Mouse (Mus musculus) cerebellum, postnatal 25 days (tissue): ENCODE measurements around the gene Tcam1.
"Not testable (repeated sequence)": the region's sequence is repeated elsewhere in the genome, so short reads cannot be mapped to it uniquely, and the experiment has no call there.

Experiments
- DNase-seq, 2 experiments: peaks; one replicate each; pipeline ENCODE4 v3.0.0; 2021; ENCODE audit warnings: mixed read lengths in 2 of 2

Tcam1 gene

DNA sequence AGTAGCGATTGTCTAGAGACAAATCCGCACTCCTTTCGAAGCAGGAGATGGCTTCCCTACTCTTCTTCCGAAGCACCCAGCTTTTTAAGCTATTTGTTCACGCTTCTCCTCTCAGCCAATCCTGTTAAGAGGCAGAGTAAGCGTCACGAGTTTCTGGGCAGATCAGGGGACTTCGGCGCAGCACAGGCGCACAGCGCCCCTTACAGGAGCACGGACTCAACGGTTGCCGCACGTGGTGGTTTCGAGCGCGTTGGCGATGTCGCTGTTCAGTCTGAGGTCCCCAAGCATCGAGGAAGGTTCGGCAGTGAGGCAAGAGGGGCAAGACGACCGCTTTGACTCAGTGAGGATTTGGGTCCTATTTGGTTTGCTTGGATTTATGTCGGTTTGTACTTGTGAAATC is at the start of gene Tcam1:
Gene Tcam1 (plus strand): TSS at position 219 of the 400 bp plus-strand sequence.
- peak; percentile 96 to 97 for DNase-seq

DNA sequence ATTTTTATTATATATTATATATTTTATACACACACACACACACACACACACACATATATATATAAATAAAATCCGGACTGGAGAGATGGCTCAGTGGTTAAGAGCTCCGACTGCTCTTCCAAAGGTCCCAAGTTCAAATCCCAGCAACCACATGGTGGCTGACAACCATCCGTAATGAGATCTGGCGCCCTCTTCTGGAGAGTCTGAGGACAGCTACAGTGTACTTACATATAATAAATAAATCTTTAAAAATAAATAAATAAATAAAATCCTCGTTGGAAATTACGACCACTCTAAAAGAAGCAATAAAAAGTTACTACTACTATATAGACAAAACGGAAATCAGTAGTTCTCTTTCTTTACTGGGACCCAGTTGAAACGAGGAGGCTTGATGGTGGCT is 42.5 kb upstream of the Tcam1 start:
- DNase-seq, result not testable (repeated sequence)

DNA sequence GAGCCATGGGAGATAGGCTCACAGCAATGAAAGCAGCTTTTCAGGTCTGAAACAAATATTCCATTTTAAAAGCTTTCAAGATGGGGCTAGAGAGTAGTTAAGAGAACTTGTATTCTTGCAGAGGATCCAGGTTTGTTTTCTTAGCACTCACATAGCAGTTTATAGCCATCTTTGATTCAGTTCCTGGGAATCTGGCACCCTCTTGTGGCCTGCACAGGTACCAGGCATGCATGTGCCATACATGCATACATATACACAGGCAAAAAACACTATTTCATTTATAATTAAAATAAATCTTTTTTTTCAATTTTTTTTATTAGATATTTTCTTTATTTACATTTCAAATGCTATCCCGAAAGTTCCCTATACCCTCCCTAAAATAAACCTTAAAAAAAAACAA is 29.6 kb upstream of the Tcam1 start:
- DNase-seq, result peak in 1 of 2 experiments; percentile 31

DNA sequence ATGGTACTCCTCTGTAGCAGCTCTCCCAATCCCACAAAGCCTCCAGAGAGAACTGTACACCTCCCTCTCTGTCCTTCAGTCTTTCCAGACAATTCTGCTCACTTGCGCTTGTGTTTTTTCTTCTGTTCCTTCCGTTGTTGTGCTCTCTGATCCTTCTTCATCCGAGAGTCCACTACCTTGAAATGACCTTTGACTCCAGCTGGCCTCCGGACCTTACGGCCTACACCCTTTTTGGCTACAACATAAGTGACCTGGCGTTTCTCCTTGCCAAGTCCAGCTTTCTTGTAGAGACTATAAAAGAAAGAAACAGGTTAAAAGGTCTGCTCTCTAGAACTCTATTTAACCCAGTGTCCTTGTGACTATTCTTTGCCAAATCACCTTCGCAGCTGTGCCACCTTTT is 27.1 kb upstream of the Tcam1 start:
- no peak for DNase-seq

DNA sequence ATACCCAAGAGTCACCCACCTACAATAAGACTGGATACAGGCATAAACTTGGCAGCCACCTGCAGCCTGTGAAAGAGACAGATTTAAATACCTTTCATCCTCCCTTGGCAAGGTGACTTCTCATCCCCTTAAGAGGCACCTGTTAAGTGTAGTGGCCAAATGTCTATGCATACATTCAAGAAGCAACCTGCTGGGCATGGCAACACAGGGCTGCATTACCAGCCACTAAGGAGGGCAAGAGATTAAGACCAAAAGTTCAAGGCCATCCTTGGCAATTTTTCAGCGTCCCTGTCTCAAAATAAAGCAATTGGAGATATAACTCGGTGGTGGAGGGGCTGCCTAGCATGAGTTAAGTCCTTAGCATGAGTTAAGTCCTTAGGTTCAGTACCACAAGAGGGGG is 21.7 kb upstream of the Tcam1 start:
- peak in 1 of 2 experiments; percentile 8 for DNase-seq

DNA sequence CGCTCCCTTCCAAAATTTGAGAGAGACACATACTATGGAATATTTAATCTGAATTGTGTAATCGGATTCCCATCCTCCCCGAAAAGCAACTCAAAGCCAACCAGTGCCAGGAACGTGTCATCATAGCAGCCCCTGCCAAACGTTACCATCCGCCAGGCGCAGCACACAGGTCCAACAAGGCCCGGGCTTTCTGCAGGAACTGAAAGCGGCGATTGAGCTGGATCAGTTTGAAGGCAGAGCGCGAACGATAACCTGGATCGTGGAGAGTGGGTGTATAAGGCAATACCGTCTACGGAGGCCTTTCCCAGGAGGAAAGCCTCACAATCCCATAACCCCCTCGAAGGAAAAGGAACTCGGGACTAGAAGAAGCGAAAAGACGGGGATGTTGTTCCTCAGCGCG is 21.3 kb upstream of the Tcam1 start:
- DNase-seq, result peak in 1 of 2 experiments; percentile 33

DNA sequence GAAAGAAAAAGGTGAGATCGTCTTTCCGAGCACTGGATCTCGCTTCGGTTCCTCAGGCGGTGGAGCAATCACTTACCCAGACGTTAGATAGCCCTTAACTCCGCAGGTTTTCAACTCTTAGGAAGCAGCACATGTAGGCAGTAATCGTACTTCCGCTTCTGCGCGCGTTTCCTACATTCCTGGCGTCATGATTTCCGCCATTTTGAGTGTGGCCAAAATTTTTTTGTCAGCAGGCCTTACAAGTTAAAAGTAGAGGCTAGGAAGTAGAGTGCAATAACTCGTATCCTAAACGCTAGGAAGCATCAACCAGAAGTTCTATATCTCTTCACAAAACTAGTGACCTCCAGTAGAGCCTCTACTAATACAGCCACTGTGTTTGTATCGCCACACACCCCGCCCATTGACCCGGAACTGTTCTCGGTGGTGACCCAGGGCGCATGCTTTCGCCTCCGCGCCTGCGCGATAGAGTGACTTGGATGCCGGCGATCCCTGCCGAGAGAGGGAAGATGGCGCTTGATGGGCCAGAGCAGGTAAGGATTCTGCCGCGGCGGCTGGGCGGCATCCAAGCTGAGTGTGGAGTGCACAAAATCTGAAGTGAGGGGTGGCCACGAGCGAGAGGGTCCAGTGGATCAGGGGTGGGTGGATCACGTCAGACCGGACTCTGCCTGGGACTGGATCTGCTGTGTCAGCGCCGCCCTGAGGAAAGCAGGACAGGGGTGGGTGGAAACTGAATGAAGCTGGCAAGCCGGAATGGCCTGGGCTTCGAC is 20.6 kb upstream of the Tcam1 start, which contains the start of the genes Ftsj3 and Psmc5:
Gene Ftsj3 (minus strand): TSS at position 395 of the 767 bp plus-strand sequence.
Gene Psmc5 (plus strand): TSS at position 470 of the 767 bp plus-strand sequence.
- DNase-seq, result peak; percentile 98 to 99

DNA sequence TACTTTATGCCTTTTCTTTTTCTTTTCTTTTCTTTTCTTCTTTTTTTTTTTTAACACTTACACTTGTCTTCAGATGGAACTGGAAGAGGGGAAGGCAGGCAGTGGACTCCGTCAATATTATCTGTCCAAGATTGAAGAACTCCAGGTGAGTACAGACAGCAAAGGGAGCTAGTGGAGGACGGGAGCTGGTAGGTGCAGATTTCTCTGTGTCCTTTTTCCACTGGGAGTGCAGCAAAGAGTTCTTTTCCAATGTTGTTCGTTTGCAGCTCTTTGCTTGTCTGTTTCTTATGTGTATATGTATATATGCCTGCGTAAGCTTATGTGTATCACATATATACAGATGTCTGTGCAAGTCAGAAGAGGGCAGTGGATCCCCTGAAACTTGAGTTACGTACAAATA is 19.7 kb upstream of the Tcam1 start:
- peak; percentile 42 to 70 for DNase-seq

DNA sequence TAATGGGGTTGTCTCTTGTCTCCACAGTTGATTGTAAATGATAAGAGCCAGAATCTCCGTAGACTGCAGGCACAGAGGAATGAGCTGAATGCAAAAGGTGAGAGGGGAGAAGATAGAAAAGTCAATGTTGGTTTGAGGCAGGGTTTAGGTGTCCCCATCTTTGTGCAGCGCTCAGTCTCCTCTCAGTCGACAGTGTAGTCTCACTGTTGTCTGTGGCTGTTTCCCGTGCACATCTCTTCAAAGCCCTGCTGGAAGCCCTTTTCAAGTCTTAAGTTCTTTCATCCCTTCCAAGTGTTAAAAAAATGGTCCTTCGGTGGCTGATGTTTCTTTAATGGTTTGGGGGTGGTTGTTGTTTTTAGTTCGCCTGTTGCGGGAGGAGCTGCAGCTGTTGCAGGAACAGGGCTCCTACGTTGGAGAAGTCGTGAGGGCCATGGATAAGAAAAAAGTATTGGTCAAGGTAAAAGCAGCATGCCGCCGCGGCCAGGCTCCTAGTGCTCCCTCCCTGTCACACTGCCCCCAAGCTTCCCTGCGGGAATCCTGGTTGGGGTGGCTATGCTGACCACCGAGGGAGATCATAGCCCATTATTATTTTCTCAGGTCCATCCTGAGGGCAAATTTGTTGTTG is 15.5 kb upstream of the Tcam1 start:
- peak in 1 of 2 experiments; percentile 15 for DNase-seq

DNA sequence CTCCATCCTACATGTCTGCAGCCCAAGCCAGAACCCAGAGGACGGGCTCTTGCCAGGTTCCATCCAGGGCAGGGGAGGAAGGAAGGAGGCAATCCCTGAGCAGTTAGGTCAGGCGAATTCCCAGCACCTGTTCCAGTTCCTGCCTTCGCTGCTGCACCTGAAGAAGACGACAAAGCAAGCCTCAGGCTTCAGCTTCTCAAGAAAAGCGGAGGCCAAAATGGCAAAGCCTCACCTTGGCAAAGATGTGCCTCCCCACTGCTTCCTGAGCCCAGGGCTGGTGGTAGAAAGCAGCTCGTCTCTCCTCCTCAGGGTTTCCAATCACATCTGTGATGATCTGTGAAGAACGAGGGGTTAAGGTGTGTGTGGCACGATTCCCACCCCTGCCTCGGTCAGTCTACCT is 12.5 kb upstream of the Tcam1 start:
- peak; percentile 56 to 59 for DNase-seq

DNA sequence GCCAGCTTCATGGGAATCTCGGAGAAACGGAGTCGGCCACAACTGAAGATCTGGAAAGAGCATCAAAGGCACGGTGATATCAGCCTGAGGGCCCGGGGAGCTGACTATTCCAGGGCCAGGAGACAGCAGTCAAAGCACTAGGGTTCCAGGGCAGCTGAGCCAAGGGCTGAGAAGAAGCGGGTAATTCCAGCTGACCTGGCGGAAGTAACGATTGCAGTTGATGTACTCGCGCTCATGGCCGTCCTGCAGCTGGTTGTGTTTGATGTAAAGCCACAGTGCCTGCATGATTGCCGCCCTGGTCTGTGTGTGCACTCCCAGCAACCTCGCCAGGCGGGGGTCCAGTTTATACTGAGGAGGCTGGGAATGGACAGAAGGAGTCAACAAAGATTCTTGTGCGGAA is 11.5 kb upstream of the Tcam1 start:
- DNase-seq, result peak; percentile 49 to 50

DNA sequence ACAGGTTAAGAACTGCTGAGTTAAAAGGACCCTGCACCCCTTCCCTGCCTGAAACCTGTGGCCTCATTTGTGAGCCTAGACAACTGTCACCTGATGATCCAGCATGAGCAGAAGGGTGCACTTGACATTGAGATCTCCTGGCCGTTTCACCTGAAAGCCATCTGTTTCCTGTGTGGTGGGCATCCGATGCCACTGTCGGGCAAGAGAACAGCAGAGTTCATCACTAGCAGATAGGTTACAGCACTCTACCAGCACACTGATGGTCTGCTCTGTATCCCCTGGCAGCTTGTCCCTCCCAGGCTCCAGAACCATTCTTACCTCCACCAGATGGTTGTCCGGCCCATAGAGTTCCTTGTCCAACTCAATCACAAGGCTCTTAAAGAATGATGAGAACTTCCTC is 10.9 kb upstream of the Tcam1 start:
- peak; percentile 41 to 48 for DNase-seq

DNA sequence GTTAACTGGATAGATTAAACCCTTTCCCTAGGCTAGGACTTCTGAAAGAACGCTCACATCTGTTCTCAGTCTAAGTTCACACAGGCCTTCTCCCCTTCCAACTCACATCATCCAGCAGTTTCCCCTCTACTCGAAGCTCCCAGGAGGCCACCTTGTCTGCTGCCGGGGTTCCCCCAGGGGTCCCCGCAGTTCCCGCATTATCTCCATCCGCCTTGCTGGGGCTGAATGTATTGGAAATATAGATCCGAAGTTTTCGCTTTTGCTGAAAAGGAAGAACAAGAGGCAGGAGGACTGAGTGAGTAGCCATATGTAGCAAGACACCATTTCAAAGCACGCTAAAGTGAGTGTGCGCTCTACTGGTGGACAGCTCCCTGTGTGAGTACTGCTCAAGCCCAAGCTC is 10.0 kb upstream of the Tcam1 start:
- DNase-seq, result peak in 1 of 2 experiments; percentile 37

DNA sequence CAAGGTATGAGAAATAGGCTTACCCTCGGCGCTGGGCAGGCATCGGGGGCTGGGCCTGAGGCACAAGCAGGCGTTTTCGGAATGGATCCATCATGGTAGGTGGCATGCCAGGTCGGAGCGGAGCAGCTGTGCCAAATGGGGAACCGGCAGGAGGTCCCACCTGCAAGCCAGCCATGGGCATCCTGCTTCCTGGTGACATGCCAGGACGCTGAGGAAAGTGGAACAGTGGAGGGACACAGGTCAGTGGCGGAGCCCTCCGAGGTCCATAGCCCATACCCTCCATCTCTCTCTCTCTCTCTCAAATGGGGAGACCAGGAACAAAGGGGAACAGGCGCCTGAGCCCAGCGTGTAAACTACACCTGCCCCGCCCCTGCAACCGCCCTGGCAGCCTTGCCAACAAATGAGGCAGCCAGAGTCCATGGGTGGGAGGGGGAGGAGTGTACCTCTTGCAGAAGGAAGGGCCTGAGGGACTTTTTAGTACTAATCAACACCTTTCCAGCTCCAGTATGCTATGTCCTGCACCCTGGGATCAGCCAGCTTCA is 9.1 kb upstream of the Tcam1 start:
- peak; percentile 97 for DNase-seq

DNA sequence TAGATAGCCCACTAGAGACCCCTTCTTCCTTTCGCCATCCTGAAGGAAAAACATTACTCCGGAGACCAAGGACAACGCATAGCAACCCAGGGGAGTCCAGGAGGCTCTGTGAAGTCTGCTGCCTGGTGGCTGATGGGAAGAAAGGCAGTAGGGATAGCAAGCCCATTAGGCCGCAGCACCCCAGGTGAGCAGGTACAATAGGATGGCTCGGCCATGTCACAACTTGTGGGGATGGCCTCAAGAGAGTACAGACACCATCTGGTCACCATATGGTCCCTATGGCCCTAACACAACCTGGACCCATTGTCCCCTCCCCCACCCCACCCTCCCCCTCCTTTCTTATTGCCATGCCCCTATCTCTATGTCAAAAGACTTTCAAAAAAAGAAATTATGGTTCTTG is 8.6 kb upstream of the Tcam1 start:
- DNase-seq, result peak; percentile 79 to 80

DNA sequence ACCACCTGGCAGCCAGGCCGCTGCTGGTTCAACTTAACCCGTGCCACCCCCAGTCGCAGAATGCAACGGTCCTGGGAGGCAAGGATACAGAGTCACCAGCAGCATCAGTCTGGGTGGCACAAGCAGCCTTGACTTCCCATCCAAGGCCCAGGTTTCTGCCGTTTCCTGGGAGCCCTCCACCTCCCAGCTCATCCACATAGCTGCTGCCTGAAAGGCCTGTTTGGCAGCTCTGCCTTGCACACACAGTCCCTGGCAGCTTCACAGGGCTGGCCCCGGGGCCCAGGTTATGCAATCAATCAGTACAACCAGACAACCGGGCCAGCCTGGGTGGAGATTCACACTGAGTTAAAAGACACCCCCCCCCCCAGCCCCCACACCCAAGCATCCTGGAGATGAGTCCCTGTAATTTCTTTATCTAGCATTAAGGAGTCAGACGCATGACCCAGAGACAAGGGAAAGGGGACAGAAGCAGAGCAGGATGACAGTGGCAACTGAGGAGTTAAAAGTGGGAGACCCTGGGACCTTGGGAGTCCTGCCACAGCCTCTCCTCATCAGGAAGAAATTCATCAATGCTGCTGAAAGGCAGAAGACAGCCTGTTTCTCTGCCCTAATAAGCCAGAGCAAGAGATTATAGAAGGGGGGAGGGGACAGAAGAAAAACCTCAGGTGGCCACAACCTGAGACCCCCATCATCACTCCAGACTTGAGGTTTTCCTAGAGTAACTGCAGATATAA is 8.0 kb upstream of the Tcam1 start:
- DNase-seq, result peak; percentile 91 to 94

DNA sequence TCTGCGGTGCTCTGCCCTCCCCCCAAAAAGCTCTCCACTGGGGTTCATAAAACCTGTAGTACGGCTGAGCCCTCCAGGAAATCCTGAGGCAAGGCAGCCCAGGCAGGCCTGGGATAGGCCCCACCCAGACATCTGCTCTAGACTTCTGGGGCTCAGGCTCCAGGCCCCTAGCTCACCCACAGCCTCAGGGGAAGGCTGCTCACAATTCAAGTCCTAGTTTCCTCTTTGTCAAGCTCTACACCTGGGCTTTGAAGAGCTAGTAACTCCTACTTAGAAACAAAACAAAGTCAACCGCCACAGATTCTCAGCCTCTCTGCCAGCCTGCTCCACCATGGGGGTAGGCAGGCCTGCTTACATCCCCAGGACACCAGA is 7.4 kb upstream of the Tcam1 start:
- DNase-seq, result peak; percentile 69 to 73

DNA sequence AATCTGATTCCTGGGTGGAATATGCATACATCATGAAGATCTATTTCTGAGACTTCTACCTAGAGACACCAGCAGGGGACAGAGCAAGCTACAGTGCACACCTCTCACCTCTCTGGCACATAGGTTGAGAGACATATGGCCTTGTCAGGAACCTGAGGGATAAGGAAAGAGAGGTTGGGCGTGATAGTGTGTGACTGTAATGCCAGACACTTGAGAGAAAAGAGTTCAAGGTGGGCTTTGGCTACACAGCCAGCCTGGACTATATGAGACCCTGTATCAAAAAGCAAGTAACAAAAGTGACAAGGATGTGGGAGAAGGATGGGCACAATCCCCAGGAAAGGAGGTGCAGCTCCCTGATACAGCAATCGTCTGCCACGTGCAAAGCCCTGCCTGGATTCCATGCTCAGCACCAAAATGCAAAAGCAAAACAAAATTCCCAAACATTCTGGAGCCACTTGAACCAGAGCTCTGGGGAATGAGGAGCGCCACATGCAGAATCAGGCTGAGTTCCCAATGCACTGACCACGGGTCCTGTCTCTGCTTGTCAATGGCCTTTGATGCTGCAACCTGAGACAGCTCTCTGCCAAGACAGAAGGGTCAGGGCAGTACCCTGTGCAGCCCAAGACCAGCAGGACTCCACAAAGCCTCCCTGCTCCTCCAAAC is 5.2 kb upstream of the Tcam1 start:
- DNase-seq, result peak; percentile 62 to 71

DNA sequence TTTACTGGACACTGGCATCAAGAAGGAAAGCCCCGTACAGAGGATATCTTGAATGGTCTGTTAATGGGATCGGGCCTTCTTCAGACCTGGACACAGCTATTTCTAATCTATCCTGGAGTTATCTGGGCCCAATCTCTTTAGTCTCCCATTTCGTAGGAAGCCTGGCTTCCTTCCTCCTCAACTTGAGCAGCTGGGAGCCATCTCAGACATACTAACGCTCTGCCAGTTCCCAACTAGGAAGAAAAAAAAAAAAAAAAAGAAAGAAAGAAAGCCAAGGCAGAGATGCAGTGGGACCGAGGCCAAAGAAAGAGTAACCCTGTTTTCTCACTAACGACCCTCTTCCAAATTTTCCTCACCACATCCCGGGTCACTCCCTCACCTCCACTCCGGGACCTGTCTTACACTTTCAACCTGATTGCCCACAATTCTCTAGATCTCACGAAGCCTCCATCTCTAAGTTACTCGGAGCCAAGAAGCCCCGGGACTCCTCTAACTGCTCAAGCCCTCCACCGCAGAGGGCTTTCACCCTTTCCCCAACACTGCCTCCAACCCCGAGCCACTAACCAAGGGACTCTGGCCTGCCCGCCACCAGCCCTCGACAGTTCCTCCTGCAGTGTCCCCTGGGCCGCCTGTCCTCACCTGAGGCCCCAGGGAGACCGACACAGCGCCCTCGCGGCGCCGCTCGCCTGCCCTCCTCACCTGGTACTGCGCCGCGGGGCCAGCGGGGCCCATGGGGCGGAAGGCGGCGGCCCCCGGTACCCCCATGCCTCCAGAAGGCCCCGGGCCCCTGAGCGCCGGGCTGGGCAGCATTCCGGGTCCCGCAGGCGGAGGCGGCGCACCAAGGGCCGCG is 4.5 kb upstream of the Tcam1 start:
- DNase-seq, result no peak

DNA sequence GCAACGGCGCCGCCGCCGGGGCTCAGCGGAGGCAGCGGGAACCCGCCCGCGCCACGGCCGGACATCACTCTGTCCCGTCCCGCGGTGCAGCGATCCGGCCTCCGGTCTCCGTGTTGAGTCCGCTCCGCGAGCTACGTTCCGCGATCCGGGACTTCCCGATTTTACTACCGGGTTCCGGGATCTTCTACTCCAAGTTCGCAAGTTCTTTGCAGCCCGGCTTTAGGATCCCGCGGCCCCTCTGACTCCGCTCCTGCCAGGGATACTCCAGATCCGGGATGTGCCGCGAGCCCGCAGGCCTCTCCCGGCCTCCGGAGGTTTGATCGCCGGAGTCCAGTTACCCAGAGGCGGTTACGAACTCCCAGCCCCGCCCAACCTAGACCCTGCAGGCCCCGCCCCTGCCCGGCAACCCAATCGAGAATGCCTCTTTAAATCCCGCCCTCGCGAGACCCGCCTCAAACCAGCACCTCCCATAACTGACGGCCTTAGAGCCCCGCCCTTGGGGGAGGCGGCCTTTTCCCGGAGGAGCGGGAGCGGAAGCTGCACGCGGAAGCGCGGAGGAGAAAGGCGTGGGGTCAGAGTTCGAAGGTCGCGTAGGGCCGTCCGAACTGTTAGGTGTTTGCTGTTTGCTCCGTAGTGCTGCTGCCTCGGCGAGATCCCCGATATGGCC is 3.7 kb upstream of the Tcam1 start, which contains the start of gene Smarcd2:
Gene Smarcd2 (minus strand): TSS at position 329 of the 667 bp plus-strand sequence.
- peak; percentile 99 for DNase-seq

DNA sequence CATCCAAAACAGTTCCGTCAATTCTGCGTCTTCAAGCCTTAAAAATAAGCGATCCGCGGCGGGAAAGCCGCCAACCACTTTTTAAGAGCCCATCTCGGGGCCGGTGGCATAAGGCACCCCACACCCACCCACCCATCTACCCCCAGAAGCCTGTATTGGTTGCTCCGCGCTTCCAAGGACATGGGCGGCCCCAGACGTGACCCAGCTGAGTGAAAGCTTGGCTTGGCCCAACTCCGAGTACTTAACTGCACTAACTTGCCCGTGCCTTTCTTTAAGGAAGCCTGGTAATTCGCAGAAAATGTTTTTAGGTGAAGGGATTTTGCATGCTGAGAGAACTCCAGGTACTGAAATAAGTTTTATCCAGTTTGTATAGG is 3.2 kb upstream of the Tcam1 start:
- DNase-seq, result no peak
